Comparison of ENCODE assay signal across 17 mouse cellular contexts in genomic region chr5:20929669-20930151, GRCm38 (mm10). TPM values are rescaled to one million over a fixed set of nuclear protein-coding genes. Genes with fewer than 3 reads are reported as not detected.
DNase-seq lines count a peak whose midpoint lies in the region; ATAC-seq lines count a peak whose summit lies in the region.
"Had no signal": no experiment of that assay in that cellular context is flagged by ENCODE, and none has a peak within 500 bp of the region (broad histone marks: within the 10 kb centered on the region; RNA-seq: fewer than 3 reads in every experiment).

No protein-coding gene starts in this region.

- ATAC-seq in heart, embryonic 13.5 days (ENCODE audit: extremely low read depth, insufficient number of reproducible peaks, low FRiP score, low TSS enrichment): no peak
- ATAC-seq: forebrain, embryonic 15.5 days; hindbrain, postnatal 0 days; midbrain, embryonic 15.5 days had no signal

- H3K36me3 ChIP-seq in heart, embryonic 13.5 days: peaks cover 4% of the 10 kb centered on the region
- peaks cover 10% of the 10 kb centered on the region for H3K36me3 ChIP-seq in limb, embryonic 10.5 days
- H3K36me3 ChIP-seq: forebrain, embryonic 15.5 days; liver, embryonic 15.5 days; midbrain, embryonic 15.5 days had no signal

- H3K4me2 ChIP-seq in heart, embryonic 13.5 days: peak overlapping the region; percentile 29; the same call in 1 of the 2 replicates
- H3K4me2 ChIP-seq: forebrain, embryonic 15.5 days; liver, embryonic 15.5 days; midbrain, embryonic 15.5 days had no signal

- DNase-seq in heart, adult 11 months: no peak
- DNase-seq in lung, postnatal 25 days (ENCODE audit: low spot score): peak; percentile 10
- no peak for DNase-seq in lung, adult 18-20 months
- no peak for DNase-seq in limb, embryonic 10.5 days (ENCODE audit: low spot score)
- no peak for DNase-seq in kidney, postnatal 36 days
- DNase-seq: adrenal gland, postnatal 14 days; cerebellum, adult 9-10 months; kidney, adult 18-20 months; kidney, postnatal 4 days; right cerebral cortex, postnatal 14 days; thymus, adult 18-20 months had no signal

- peak overlapping the region; percentile 75 for H3K27ac ChIP-seq in heart, embryonic 13.5 days (replicated peaks)
- peak overlapping the region; percentile 70 for H3K27ac ChIP-seq in brown adipose tissue, adult 24 weeks (replicated peaks; ENCODE audit: low read depth, low read length)
- H3K27ac ChIP-seq in limb, embryonic 10.5 days: no peak overlapping the region
- H3K27ac ChIP-seq: forebrain, embryonic 15.5 days; hindbrain, postnatal 0 days; midbrain, embryonic 15.5 days had no signal

- no peak overlapping the region for H3K9ac ChIP-seq in heart, embryonic 13.5 days
- H3K9ac ChIP-seq: forebrain, embryonic 15.5 days; liver, embryonic 15.5 days; midbrain, embryonic 15.5 days had no signal

- H3K4me1 ChIP-seq in heart, embryonic 13.5 days: peaks cover 39% of the 10 kb centered on the region
- peaks cover 14% of the 10 kb centered on the region for H3K4me1 ChIP-seq in brown adipose tissue, adult 24 weeks (ENCODE audit: control insufficient read depth, insufficient read depth, insufficient read length, low read length)
- H3K4me1 ChIP-seq in limb, embryonic 10.5 days: 0 out of 2 replicates have a peak, but pooled peaks cover 6% of the 10 kb centered on the region
- H3K4me1 ChIP-seq: midbrain, embryonic 15.5 days had no signal

- 44% methylated on average over 6 of the region's 6 CpGs for WGBS in heart, embryonic 13.5 days
- 82% methylated on average over 6 of the region's 6 CpGs for WGBS in limb, embryonic 10.5 days

- H3K4me3 ChIP-seq in heart, embryonic 13.5 days: no peak overlapping the region
- no peak overlapping the region for H3K4me3 ChIP-seq in brown adipose tissue, adult 24 weeks (ENCODE audit: insufficient read depth, low read depth, low read length)
- no peak overlapping the region for H3K4me3 ChIP-seq in limb, embryonic 10.5 days
- H3K4me3 ChIP-seq: forebrain, embryonic 15.5 days; liver, embryonic 15.5 days; midbrain, embryonic 15.5 days had no signal

- no peaks in the 10 kb centered on the region for H3K9me3 ChIP-seq in heart, embryonic 13.5 days
- H3K9me3 ChIP-seq in limb, embryonic 10.5 days (replicated peaks): no peaks in the 10 kb centered on the region
- H3K9me3 ChIP-seq: forebrain, embryonic 15.5 days; liver, embryonic 15.5 days; midbrain, embryonic 15.5 days had no signal

- no peaks in the 10 kb centered on the region for H3K27me3 ChIP-seq in heart, embryonic 13.5 days (replicated peaks)
- H3K27me3 ChIP-seq in limb, embryonic 10.5 days (ENCODE audit: low read depth, poor library complexity, severe bottlenecking): no peaks in the 10 kb centered on the region
- H3K27me3 ChIP-seq: forebrain, embryonic 15.5 days; liver, embryonic 15.5 days; midbrain, embryonic 15.5 days had no signal

RNA-seq across cellular contexts. Expression of gene Rsbn1l, which starts 26.5 kb away (rescaled TPM):
- 4.3 and 4.5 TPM in 2 replicates for polyA plus RNA-seq in heart, embryonic 13.5 days (2015; fragmentation: Nextera tagmentation; extraction: Ambion mirVana)
- polyA plus RNA-seq in brown adipose tissue, adult 24 weeks (2012; ENCODE audit: insufficient read depth, insufficient read length, missing spikeins): 4.8 and 6.7 TPM in 2 replicates
- 4.5 and 4.9 TPM in 2 replicates for polyA plus RNA-seq in limb, embryonic 10.5 days (2016; fragmentation: Nextera tagmentation; extraction: Ambion mirVana)

RNA-seq across cellular contexts. Expression of gene Tmem60, which starts 47.7 kb away (rescaled TPM):
- 44.0 and 53.4 TPM in 2 replicates for polyA plus RNA-seq in heart, embryonic 13.5 days (2015; fragmentation: Nextera tagmentation; extraction: Ambion mirVana)
- polyA plus RNA-seq in brown adipose tissue, adult 24 weeks (2012; ENCODE audit: insufficient read depth, insufficient read length, missing spikeins): 46.3 and 66.7 TPM in 2 replicates
- polyA plus RNA-seq in limb, embryonic 10.5 days (2016; fragmentation: Nextera tagmentation; extraction: Ambion mirVana): 45.2 and 49.9 TPM in 2 replicates

RNA-seq across cellular contexts. Expression of gene Phtf2, which starts 47.8 kb away (rescaled TPM):
- 29.1 and 34.7 TPM in 2 replicates for polyA plus RNA-seq in heart, embryonic 13.5 days (2015; fragmentation: Nextera tagmentation; extraction: Ambion mirVana)
- 9.7 and 16.3 TPM in 2 replicates for polyA plus RNA-seq in brown adipose tissue, adult 24 weeks (2012; ENCODE audit: insufficient read depth, insufficient read length, missing spikeins)
- 20.0 and 20.2 TPM in 2 replicates for polyA plus RNA-seq in limb, embryonic 10.5 days (2016; fragmentation: Nextera tagmentation; extraction: Ambion mirVana)
